Mouse (Mus musculus) thymus, postnatal 0 days (tissue): ENCODE measurements at regions not wholly inside any gene's neighbourhood (a gene's known extent, or its start where the extent isn't known, plus 50 kb on each side); places are given as distances from the start of the nearest gene placed in this dataset.
A peak's percentile ranks its signal among the peaks of the same experiment; 100 is the strongest.

Source experiments
- DNase-seq: peaks from one replicate; pipeline ENCODE4 v3.0.0-alpha.2; 2015; ENCODE audit warnings: low spot score

DNA sequence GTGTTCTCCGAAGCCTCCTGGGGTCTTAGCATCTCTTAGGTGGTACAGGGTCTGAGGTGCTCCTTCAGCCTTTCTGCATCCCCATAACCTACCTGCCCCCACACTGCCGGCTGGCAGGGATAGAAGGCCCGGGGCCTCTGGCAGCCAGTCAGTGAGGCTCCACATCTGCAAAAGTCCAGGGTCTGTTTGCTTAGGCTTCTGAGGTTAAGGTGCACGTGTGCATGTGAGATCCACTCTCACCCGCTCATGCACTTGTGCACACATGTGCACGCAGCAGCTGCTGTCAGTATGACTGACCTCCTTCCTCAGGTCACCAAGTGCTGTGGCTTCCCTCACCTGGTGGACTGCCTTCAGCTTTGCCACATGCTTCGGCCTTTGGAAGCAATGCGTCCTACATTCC, 75.3 kb upstream of the Bod1 start:
- DNase-seq: peak; percentile 26

DNA sequence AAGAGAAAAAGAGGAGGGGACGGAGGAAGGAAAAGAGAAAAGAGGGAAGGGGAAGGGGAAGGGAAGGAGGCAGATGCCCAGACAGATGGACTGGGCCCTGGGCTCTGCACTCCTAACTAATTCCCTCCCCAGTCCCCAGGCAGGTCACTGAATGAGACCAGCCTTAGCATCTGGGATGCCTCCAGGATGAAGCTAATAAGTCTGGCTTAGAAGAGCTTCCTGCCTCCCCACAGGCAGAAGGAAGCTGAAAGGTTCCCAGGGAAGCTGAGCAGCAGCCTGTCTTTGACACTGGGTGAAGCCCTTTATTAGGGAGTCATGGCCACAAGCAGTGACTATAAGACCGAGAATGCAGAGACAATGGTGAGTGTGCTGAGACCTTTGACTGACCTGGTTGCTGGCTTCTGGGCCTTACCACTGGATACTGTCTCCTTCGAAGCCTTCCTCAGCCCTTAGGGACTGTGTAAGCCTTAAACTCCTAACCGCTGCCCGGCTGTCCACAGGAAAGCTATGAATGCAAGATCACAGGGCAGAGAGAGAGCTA, 76.7 kb upstream of the Bod1 start:
- no peak for DNase-seq

DNA sequence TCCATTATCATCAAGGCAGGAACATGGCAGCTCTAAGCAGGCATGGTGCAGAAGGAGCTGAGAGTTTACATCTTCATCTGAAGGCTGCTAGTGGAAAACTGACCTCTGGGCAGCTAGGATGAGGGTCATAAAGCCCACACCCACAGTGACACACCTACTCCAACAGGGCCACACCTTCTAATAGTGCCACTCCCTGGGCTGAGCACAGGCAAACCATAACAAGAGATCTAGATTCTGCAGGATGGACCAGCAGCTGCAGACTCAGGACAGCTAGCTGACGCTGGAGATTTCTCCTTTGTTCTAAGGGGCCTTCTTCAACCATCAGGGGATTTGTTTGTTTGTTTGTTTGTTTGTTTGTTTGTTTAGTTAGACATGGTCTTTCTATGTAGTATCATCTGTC, 79.6 kb upstream of the Bod1 start:
- no peak for DNase-seq

DNA sequence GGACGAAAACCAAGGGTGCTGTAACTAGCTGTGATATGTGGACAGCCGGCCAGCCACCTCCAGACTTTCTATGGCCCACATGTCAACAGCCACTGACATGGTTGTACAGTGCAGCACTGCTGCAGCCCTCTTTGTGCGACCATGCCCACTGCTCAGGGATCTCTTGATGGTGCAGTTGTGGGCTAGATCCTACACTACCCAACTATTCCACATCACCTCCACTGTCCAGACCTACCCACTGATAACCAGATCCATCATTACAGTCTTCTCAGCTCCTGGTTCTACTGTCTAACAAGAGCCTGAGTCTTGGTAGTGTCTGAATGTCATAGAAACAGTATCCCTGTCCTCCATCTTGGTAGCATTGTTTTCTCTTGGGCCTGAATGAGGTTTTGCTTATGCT, 81.5 kb upstream of the Bod1 start:
- no peak for DNase-seq

DNA sequence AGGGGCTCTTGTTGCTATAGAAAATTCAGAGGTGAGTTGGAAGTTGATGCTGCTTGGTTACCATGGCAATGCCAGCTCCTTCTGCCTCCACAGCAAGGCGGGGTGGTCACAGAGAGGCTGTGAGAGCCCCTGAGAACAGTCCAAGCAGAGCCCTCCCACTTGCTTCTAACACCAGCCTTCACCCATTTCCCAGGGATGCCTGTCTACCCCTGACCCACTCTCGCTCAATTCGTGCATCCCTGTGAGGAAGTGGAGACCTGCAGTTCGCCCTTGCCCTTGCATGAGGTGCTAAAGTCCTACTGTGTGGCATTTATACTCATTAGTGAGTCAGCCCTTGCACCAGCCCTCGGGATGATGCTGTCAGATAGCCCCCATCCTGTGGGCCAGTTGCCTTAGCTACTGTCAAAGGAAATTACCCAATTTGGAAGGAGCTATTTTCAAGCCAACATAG, 82.1 kb upstream of the Bod1 start:
- no peak for DNase-seq

DNA sequence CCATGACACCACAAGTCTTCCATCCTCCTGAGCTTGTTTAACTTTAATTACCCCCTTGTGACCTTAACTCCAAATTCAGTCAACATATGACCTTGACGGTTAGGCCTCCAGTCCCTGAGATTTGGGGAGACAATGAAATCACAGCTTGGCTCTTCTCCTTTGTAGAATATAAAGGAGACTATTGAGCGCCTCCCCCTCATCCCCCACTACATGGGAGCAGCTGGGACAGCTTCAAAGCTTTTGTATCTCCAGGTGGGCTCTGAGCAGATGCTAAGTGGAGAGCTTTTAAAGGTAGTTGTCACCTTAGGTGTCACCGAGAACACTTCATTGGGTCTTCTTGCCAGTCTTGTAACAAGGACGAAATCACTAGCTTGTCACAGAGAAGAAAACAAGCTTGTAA, 82.7 kb upstream of the Bod1 start:
- no peak for DNase-seq

DNA sequence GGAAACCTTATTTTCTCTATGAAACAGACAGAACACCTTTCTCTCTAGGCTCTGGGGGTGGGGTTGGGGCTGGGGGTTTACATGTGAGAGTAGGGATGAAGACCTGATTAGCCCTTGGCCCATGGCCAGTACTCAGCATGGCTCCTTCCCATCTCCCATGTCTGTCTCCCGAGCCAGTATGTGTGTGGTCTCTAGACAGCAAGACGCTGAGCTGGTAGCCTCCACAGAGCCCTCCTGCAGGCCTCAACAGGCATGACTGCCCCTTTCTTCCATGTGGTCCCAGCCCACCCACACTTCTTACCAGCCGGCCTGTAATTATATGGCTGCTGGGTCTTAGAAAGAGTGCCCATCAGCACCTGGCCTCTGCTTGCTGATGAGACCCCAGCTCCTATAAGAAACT, 84.2 kb upstream of the Bod1 start:
- DNase-seq: no peak

DNA sequence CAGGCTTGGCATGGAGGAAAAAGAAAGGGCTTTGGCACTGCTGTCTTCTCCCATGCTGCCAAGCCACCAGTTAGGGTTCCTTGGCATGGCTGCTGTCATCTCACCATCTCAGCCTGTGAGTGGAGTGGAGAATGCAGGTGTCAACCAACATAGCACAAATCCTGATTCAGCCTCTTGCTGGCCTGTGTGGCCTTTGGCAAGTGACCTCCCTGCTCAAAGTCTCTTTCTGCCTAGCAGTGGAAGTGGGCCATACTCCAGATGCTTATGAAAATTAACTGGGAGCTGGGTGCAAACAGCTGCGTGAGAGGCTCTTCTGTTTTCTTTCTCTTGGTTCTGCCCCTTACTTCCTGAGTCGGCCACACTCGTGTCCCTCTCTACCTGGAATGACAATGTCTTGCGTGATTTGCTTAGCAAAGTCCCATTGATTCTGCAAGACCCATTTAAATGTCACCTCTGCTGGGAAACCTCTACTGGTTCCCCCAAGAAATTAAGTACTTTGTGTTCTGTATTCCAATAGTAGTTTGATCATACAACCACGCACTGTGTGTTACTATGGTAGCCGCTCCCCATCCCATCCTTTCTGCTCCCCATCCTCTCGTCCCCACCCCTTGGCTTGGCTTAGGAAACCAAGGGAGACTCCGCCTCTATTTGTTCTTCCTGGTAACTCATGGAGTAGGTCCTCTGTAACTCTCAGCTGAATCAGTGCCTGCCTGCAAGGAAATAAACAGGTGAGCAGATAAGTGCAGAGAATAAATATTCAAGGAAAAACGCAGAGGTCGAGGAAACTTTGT, 84.9 kb upstream of the Bod1 start:
- no peak for DNase-seq

DNA sequence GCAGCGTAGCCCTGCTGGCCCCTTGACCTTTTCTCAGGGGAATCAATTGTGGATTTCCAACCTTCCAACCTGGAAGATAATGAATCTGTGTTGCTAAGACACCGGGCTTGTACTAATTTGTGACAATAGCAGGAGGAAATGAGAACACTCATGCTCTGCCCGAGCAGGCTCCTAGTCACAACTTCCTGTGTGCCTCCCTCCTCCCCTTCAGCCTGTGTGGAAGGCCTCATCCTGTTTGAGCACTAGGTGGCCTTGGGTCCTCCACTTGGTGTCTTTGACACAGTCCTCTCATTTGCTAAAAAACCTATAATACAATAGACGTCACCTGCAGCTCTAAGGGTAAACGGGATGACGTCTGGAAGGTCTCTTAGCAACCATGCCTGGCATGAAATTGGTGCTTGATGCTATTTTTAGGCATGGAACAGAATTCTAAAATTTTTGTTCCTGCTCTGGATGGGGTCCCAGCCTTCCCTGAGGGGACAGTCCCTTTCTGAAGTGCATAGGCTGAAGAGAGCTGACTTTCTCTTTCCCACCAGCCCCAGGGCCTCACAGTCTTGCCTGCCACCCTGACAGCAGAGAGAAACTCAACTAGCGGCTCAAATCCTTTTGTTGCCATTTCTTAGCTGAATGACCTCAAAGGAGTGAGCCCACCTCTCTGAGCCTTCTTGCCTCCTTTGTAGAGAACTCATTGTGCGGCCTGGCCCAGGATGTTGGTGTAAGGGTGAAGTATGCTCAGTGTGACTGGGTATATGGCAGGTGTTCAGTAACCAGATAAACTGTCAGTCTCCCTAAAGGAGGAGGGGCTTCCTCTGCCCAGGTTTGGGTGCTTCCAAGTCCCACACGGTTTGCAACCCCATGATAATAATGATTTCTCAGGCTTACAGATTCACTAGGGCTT, 88.4 kb upstream of the Bod1 start:
- DNase-seq: peak; percentile 86

DNA sequence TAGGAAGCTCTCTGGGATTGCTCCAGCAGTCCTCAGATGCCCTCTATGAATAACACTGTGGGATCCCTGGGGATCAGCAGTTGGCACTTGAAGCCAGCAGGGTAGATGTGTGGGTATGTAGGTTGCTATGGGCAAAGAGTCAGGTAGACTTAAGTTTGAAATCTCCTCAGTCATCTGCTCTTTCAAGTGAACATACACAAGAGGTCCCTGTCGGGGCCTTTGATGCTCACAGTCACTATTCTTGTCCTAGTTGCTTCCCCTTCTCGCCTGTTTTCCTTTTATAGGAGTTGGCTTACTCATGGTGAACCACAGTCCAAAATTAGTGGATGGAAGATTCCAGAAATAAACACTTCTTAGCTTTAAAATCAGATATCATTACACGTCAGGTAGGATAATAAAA, 92.2 kb upstream of the Bod1 start:
- no peak for DNase-seq

DNA sequence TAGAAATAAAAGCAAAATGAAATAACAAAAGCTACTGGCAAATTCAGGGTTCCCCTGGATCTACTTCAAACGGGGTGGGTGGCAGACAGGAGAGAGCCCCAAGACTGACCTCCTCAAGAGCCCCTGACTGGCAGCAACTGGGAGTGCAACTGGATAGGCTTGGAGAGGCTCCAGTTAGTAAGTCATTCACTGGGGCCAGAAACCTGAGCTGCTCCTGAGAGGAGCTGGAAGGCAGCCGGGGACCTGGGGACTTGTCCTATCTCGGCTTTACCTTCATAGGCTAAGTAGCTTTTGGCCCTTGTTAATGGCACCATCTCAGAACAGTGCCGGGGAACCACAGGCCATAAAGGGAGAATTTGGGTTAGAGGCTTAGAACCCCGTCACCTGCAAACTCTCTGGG, 94.6 kb upstream of the Bod1 start:
- DNase-seq: no peak

DNA sequence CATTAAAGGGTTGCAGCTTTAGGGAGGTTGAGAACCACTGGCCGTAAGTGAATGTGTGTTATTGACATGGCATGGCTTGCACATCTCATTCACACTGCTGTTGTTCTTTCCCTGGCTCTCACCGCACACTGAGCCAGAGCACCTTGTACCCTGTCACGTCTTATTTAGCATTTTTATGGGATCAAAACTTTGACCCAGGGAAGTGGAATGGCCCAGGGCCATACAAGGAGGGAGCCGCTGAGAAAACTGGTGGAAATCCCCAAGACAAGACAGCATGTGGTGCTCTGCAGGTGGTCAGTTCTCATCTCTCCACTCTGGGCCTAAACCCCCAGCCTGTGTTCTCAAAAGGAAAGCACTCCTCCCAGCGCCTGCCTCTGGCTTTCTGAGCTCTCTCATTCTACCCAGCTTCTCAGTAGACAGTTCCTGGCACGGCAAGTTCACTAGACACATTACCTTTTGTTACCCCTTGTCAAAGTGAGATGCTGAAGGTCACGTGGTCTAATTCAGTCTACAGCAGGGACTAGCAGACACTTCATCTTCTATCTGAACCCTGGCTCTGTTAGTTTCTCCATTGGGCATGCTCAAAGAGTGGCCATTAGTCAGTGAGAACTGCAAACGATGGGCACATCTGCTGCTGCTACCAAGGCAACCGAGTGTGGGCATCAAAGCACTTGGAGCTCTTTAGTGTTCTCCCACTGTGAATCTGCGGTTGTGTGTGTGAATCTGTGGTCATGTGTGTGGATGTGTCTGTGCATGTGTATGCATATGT, 96.2 kb upstream of the Bod1 start:
- DNase-seq: no peak

DNA sequence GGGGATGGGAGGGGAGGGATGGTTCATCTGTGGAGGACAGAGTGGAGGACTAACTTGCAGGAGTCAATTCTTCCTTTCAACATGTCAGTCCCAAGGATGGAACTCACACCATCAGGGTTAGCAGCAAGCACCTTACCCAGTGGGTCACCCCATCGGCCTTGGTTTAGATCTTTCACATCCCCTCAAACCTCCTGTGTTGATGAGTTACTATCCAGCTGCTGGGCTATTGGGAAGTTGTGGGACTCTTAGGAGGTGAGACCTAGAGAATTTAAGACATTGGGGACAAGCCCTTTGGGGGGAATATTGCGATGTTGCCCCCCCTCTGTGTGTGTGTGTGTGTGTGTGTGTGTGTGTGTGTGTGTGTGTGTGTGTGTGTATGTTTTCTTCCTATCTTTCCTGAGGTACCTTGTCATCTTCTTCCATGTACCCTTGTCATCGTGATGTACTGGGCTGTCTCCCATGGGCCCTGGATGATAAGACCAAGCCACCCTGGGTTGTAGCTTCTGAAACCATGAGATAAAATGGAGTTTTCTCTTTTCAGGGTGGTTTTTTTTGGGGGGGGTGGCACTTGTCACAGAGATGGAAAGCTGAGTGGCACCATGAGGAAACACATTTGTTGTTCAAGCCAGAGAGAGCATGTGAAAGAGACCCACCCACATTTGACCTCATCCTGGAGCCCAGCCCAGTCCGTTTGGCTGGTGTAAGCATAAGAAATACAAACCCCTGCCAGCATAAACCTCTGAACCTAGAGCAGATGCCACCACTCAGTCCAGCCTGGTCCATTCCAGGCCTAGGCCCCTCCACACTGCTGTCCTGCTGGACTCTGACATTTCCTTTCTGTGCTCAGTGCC, 98.3 kb upstream of the Bod1 start:
- DNase-seq: no peak

DNA sequence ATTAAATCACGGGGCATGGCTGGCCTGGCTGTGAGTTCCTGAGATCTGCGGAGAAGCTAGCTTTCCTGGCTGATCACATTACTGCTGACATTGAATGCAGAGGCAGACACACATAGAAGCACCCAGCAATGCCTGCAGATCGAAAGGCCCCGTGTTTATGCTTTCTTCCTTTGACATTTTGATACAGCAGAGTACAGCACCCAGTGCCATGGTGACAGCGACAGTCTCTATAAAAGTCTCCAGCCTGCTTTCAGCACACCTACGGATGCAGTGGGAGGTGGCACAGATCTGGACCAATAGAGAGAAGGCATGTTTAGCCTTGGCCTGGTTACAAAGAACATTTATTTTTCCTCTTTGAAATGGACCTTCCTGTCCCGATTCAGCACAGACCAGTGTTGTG, 99.2 kb upstream of the Bod1 start:
- no peak for DNase-seq

DNA sequence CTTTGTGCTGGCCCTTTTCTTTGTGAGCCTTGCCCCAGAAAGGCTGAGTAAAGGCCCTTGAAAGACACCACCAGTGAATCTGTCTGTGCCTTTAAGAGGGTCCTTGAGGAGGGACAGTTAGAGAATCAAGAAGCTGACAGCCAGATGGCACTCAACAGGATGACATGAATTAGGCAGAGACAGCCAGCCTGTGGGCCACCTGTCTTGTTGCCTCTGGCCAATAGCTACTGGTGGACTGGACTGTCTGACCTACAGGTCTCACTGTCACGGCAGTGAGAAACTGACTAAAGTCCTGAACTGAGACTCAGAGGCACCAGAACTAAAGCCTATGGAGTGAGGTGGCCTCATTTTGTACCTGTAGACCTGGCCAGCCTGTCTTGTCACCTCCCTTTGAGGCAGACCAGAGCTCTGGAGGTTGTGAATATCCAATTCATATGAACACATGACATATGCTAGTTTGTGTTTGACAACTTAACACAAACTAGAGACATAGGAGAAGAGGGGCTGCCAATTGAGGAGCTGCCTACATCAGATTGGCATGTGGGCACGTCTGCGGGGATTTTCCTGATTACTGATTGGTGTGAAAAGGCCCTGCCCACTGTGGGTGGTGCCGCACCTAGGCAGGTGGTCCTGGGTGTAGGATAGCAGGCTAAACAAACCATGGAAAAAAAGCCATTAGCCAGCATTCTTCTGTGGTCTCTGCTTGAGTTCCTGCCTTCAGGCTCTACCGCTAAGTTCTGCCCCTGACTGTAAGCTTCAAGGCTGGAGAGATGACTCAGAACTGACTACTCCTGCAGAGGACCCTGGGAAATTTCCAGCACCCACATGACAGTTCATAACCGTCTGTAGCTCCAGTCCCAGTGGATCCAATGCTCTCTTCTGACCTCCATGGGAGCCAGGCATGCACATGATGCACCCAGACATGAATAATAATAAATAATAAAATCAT, 100.1 kb upstream of the Bod1 start:
- DNase-seq: no peak

DNA sequence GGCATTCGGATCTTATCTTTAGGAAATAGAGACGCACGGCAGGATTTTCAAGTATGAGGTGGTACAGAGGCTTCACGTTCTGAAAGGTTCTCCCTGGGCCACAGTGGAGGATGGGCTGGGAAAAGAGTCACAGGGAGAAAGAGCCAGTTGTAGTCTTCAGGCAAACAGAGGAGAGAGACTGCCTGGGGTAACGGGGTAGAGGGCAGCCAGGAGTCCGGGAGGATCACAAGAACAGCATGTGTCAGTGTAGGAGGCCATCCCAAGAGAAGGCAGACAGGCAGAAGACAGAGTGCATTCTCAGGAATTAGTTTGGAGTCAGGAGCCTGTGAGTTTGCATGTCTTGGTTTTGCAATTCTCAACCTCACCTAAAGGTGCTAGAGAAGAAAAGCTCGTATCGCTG, 94.5 kb upstream of the Cpeb4 start:
- DNase-seq: no peak

DNA sequence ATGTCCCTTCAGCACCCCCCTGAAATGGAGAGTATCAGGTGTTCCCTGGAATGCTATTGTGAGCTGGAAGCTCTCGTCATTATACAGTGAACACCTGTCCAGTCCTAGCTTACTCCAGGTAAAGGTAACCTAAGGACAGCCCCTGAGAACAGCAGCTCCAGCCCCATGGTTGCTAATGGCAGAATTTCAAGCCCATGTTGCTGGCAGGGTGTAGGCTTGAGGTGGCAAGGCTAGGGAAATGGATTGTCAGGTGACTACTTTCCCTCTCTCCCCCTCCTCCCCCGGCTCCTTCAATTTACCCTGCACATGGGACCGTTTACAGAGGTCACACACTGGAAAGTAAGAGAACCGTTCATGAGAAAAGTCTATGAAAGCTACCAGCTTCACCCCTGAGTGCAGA, 93.2 kb upstream of the Cpeb4 start:
- DNase-seq: no peak

DNA sequence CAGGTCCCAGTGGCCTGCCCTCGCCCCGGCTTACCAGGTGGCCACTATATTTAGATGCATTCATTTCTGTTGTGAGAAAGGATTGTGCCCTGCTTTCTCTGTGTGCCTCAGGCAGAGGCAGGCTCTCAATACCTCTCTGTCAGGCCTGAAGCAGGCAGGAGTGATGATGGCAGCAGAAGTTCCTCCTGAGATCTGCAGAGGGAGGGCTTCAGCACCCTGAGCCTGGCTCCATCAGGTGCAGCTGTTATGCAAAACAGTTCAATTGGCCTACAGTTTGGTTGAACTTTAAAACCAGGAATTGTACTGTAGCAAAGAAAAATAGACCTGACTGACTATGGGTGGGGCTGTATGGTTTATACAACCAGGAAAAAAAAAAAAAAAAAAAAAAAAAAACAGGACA, 92.7 kb upstream of the Cpeb4 start:
- DNase-seq: peak; percentile 16

DNA sequence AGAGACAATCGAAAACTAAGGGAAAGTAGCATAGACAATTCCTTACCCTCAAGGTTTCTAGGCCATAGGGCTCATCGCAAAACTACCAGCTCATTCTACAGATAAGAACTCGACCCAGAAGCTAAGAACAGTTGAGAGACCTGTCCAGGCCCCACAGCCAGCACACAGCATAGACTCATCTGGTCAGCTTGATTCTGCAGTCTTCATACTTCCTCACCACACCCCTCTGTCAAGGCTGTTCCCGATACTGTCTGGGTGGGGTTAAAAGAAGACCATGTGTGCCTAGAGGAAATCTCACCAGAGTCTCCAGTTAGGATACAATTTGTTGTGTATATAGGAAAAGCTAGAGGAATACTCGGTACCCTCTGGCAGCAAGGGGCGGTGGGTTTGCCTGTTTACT, 91.0 kb upstream of the Cpeb4 start:
- no peak for DNase-seq

DNA sequence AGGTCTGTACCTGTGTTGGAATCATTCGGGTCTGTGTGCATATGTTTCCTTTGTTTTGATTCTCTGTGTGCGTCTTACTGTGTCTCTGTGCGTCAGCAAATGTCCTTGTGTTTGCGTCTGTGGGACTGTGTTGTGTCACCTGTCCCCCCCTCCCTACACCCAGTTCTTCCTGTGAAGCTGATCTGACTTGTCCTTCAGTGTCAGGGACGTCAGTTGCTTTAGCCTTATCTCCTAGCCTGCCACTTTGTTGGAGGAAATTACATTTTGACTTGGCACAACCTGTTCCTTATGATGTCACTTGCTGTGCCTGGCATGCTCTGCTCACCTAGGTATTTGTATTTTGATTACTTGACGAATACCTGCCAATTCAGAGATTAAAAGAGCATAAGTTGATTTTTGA, 90.4 kb upstream of the Cpeb4 start:
- no peak for DNase-seq
